Mouse (Mus musculus) c-Kit-positive CD71-positive TER-119-positive erythroid progenitor cells, embryonic 14.5 days (primary cell): ENCODE measurements around the gene Pigyl.

Source experiments
- DNase-seq: peaks from one replicate; pipeline ENCODE4 v3.0.0-alpha.2; 2013; ENCODE audit warnings: low spot score

Pigyl gene

DNA sequence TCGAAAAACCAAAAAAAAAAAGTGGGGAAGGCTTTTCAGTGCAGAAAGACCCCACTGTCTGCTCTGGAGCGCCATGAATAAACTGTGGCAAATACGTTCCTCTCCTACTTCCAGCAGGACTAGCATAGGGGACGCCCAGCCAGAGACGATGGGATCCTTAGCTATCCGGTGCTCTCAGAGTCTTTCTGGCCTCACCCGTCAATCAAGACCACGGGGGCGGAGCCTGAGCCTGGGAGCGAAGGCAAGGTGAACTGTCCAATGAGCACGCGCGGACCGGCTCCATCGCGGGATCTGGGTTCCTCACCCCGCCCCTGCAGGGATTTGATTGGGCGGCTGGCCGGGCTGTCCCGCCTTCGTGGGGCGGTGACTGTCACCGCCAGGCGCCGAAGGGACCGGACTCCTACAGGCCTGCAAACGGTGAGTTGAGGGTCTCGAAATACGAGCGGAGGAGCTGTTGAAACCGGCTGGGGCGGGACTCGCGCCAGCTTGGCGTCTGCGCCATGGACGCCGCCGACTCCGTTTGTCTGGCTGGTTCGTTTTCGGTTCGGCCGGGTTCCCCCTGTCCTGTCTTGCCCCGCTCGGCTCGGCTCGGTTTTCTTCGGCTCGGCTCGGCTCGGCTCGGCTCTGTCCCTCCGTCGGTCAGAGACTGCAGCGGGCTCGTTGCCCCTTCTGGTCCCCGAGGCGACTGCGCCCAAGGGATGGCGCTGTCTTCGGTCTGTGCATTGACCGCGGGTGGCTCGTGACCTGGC is at the start of gene Pigyl:
TSS of gene Pigyl (plus strand) at position 350 of the 749 bp plus-strand sequence.
- DNase-seq = peak; percentile 100

DNA sequence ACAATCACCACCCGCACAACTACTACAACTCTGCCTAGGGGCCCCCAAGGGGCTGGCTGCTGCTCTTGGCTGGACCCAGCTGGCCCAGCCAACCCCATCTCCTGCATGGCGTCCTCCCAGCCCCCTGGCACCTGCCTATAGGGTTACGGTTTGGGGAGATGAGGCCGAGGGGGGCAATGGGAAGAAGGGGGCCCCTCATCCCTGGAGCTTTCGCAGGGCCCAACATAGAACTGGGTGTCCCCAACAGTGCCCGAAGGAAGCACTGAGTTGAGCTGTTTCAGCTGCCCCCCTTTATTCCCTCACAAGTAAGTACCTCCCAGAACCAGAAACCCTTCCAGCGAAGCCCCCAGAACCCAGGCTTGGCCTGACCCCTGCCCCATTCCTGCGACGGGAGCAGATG is 48.5 kb upstream of the Pigyl start:
- DNase-seq = no peak

DNA sequence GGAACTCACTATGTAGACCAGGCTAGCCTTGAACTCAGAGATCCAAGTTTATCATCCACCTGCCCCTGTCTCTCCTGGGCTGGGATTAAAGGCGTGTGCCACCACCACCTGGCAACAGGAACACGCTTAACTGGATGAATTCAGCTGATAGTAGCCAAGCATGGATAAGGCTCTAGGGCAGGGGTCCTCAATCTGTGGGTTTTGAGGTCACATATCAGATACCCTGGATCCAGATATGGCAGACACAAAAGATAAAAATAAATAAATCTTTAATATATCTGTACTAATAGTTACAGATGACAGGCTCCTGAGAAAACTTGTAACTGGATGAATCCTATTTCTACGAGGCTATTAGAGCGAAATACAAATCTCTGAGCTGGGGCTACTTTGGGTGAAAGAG is 41.0 kb upstream of the Pigyl start:
- no peak for DNase-seq

DNA sequence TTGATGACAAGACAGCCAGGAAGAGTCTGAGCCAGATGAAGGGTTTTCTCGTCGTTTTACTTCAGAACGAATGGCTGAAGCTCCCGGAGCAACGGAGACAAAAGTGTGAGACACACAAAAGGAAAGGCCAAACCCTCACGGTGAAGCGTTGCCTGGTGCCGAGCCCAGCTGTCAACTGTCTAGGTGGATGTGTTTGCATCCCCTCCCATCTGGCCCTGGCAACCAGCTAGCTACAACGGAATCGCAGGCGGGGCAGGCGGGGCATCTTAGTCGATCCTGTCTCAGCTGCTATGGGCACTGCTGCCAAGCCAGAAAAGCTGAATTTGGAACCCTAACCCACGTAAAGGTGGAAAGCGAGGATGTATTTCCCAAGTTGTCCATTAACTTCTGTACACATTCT is 40.6 kb upstream of the Pigyl start:
- no peak for DNase-seq

DNA sequence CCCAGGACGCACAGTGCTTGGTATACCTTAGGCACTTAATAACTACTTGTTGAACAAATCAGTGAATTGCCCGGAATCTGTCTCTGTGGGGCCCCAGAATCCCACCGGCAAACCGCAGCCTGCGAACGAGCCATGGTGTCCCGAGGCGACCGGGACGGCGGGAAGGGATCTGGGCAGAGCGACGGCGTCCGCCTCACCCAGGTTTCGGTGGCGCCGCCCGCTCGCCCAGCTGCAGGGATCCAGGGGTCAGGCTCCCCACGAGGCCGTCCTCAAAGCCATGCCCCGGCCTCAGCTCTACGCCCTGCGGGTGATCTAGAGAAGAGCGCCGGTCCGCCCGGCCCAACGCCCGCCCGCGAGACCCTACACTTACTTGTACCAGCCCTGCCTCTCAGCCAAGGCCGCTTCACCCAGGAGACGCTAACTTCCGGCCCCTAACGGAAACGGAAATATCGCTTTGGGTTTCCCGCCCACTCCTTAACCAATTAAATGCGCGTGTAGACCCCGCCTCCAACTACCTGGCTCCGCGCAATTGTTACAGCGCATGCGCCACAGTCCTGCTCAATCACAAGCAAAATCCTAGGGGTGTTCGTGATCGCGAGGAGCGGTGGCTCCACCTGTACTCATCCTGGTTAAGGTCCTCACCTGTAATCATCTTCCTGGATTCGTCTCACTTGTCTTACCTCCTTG is 39.8 kb upstream of the Pigyl start, which contains the start of gene Elof1:
TSS of gene Elof1 (minus strand) at position 433 of the 687 bp plus-strand sequence.
- peak; percentile 96 for DNase-seq

DNA sequence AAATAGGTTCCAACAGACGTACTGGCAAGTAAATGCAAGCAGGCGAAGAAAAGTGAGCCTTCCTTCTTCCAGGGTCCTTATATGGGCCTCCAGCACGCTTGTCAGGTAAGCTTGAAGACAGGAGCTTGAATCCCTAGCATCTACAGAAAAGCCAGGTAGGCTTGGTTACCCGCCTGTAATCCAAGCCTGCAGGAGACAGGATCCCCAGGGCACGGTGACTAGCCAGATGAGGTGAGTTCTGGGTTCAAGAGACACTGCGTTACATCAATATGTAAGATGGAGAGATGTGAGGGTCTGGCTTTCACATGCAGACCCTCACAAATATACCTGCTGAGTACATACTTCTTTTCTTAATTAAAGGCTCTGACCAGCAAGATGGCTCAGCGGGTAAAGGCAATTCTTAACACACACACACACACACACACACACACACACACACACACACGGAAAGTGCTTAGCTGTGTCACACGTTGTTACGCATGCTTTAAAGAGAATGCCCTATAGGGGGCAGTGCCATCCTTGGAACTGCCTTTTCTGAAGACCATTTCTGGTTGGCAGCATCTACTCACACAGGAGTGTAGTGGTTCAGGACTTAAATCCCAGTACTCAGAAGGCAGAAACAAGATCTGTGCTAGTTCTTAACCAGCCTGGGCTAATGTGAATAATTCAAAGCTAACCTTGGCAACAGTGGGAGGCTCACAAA is 38.7 kb upstream of the Pigyl start:
- DNase-seq = peak; percentile 86

DNA sequence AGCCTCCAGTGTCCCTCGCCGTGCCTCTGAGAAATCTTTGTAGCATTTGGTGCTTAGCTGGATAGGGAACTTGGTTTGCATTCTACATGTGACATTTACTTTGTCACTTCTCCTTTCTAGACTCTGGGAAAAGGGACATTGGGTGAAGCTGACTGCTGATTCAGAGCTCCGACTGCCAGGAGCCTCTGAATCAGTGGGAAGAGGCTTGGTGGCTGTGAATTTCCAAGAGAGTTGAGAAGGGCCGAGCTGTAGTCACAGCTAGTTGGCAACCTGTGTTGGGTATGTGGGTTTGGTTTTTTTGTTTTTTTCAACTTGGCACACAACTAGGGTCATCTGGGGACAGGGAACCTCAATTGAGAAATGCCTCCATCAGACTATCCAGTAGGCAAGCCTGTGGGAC is 37.1 kb upstream of the Pigyl start:
- no peak for DNase-seq

DNA sequence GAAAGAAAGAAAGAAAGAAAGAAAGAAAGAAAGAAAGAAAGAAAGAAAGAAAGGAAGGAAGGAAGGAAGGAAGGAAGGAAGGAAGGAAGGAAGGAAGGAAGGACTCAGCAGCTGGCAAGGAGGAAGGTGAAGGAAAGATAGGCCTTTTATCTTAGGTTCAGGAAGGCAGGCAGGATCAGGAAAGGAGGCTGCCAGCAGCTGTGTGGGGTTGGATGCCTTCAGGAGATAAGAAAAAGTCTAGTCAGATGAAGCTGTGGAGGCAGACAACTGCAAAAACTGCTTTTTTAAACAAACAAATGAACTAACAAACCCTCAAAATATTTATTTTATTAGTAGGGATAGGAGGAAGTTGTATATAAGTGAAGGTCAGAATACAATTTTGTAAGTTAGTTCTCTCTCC is 35.1 kb upstream of the Pigyl start:
- no peak for DNase-seq

DNA sequence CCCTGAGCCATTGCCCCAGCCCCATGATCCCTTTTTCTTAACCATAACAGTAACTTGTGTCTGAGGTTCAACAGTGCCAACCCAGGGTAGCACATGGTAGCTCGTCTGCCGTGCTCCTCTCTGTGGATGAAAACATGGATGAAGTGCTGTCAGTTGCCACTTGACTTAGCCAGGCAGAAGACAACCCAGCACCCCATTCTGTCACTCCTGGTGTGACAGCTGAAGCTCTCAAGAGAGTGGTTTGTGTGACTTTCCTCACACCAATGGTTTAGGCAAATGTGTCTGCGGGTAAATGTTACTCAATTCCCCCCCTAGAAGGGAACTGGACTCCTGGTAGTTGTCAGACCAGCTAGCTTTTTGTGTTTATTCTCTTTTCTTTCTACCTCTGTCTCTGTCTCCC is 34.6 kb upstream of the Pigyl start:
- no peak for DNase-seq

DNA sequence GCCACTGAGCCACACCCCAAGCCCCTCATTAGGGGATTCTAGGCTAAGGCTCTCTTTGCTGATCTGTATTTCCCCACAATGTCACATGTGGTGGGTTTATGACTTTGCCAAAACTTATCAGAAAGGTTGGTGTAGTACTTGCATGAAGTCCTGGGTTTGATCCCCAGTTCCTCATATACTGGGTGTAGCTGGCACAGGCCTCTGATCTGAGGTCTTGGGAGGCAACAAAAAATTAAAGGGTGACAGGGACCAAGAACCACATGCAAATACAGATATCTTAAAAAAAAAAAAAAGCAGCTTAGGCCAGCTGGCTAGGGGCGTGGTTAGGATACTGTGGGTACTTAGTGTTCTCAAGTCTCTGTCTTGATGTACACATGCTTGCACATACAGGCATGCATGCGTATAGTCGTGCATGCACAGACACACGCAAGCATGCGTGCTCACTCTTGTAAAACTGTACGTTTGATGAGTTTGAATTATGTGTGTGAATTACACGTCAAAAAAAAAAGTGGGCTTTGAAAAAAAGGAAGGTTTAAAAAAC is 33.5 kb upstream of the Pigyl start:
- DNase-seq = peak; percentile 40

DNA sequence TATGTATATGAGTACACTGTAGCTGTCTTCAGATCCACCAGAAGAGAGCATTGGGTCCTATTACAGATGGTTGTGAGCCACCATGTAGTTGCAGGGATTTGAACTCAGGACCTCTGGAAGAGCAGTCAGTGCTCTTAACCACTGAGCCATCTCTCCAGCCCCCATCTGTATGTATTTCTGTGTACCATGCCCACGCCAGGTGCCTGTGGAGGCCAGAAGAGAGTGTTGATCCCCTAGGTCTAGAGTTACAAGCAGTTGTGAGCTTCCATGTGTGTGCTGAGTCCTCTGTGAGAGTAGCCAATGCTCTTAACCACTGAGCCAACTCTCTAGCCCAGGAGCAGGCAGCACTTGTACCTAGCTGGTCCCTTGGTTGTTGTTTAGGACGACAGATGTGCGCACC is 32.5 kb upstream of the Pigyl start:
- no peak for DNase-seq

DNA sequence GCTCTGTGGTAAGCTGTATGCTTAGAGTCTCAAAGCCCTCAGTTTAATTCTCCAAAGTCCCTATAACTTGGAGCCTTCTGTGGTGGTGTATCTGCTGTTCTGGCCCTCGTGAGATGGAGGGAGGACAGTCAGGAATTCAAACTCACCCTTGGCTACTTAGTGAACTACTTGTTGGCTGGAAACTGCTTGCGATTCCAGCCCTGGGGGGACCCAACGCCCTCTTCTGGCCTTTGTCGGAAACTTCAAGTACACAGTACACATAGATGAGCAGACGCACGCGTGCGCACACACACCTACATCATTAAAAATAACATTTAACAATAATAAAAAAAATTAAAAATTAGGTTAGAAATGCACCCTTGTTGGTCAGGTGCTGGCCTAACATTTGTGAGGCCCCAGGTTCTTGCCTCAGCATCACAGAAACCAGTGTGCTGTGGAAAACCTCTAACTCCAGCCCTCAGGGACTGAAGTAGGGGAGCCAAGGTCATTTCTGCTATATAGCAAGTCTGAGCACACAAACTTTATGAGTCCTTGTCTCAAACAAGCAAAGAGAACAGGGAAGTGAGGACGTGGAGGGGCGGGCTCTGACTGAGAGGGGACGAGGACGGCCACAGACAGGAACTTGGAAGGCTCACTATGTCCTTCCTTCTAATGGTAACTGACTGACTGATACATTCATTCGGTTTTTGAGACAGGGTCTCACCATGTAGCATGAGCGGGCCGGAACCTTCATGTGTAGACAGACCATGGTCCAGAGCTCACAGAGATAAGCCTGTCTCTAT is 31.2 kb upstream of the Pigyl start:
- no peak for DNase-seq

DNA sequence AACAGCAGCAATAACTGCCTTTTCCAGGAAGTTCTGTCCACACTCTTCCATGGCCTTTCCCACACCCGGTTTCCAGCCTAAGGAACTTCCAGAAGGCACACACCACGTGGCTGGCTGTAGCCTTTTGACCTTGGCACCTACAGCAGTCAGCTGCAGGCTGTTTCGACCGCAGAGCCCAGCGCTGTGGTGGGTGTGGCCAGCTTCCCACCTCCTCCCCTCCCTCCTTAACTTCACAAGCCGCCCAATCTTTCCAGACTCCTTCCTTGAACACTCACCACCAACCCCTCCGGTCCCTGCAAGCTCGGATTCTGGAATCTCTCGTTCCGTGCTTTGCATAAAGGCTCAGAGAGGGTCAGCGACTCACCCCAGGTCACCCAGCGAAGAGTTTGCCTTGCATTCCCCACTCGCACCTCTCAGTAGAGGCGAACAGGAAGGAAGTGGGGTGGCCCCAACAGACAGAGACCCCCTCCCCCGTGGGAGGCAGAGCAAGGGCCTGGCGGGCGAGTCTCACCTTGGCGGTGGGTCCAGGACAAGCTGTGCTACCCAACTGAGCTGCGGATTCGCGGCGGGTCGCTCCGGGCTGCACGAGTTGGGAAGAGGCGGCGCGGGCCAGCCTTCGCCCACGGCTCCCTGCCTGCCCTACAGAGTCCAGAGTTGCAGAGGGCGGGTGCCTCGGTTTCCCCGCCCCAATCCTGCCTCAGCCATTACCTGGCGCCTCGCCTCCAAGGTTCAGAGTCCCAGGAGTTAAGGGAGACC is 25.2 kb upstream of the Pigyl start:
- peak; percentile 45 for DNase-seq

DNA sequence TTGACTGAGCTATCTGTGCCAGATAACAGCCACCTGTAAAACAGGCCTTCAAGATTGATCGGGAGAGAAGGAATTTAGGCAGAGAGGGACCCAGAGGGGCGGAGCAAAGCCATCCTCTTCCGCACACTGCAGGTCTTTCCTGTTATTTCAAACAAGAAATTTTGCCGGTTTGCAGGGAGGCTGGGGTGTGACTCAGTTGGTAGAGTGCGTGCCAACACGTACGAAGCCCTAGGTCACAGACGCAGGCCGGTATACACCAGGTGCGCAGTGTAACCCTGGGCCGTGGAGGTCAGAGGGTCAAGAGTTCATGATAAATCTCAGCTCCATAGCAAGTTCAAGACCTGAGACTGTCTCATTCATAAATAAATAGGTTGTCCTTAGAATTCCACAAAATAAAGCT is 24.4 kb upstream of the Pigyl start:
- no peak for DNase-seq

DNA sequence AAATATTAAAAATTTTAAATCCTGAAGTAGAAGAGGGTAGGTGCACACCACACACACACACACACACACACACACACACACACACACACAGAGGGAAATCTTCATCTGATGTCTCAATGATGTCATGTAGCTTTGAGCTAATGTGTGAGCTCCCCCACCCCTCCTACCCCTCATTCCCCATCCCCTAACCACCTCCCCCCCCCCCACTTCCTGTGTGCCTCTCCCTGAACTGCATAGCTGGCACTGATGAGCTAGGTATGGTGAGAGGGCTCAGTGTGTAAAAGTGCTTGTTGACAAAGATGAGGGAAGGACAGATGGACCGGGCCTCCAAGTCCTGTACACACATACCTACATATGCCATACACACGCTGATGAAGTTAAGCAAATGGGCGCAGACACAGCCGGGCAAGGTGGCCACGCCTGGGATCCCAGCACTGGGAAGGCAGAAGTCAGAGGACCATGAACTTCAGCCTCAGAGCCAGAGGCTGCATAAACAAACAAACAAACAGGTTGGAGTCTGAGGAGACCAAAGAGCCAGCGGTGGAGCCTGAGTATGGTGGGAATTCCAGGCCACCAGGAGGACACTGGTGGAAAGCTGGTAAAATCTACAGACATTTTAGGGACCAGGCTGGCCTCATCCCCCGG is 22.3 kb upstream of the Pigyl start:
- DNase-seq = peak; percentile 30

DNA sequence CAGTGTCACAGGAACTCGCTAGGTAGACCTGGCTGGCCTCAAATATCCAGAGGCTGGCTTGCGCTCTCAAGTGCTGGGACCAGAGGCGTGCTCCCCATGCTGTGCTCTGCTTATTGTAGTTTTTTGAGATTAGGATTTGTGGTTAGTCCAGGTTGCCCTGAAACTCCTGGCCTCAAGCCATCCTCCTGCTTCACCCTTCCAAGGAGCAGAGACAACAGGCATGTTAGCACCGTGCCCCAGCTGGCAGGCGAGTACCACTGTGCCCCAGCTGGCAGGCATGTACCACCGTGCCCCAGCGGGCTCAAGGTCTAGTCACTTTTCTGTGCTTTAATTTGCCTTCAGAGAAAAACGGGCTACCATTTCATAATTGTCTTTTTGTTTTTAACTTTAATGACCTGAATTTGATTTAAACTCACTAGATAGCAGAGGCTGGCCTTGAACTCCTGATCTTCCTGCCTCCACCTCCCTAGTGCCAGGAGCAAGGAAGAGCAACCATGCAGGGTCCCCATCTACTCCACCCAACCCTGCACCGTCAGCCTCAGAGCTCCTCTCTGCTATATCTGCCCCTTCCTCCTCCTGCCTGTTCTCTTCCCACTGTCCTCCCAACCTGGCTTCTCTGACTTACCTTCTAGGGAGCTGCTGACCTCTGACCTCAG is 21.5 kb upstream of the Pigyl start:
- no peak for DNase-seq

DNA sequence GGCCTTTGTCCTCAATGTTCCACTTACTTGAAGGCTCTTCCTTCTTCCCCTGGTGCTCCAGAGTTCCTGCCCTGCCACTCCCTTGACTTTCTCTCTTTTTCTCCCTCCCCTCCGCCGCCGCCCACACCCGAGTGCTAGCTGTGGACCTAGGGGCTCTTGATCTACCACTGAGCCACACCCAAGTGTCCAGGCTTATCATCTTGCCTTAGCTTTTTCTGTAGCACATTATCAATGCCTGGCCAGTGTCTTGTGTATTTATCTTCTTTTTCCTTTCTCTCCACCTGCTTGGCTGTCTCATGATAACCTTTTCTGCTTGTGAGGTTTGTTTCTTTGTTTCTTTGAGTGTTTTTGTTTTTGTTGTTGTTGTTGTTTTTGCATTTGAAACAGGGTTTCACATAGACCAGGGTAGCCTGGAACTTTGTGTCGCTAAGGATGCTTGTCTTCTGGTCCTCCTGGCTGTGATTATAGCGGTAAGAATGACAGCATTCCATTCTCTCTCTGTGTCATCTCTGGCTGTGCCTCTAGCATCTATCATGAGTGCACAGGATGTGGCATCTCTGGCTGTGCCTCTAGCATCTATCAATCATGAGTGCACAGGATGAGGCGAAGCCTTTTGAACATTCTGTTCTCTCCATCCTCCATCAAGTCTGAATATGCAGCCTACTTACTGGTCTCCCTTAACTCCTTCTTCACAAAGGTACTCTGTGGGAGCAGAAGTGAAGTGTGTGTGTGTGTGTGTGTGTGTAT is 20.8 kb upstream of the Pigyl start, which contains the start of gene Acp5:
TSS of gene Acp5 (minus strand) at position 68 of the 747 bp plus-strand sequence.
- peak; percentile 87 for DNase-seq

DNA sequence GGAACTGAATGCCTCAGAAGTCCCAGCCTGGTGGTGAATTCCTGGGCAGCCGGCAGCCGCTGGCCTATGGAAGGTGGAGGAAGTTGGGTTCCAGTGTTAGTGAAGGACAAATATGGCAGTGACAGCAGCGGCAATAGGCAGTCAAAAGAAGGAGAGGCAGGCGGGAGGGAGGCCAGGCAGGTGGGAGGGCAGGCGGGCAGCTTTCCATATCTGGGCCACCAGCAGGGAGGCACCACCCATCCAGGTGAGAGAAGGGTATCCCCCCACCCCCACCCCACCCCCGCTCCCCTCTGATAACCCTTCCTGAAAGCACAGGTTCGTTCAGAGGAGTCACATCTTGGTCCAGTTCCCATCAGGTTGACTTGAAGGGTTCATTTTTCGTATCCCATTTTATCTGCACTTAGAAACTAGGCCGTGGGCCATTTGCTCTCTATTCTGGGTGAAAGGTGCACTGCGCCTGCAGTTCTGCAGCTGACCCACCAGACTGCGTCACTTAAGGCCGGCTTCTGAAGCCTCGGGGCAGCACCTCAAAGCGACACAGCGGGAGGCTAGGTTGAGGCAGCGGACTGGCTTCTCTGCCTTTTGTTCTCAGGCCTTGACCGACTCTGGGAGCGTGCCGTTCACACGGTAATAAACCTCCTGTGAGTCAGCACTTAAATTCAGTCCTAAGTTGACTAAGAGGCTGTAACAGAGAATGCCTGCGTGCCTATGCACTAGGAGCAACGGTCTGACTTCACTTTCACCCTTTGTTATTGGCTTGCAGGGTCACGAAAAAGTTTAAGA is 19.7 kb upstream of the Pigyl start:
- peak; percentile 44 for DNase-seq
